Mouse (Mus musculus) hindbrain, embryonic 13.5 days (tissue): ENCODE data around the gene Nol3. TPM values are rescaled to one million over a fixed set of nuclear protein-coding genes. Genes with fewer than 3 reads are reported as not detected.
A peak's percentile ranks its signal among the peaks of the same experiment; 100 is the strongest.
"Not testable (repeated sequence)": the region's sequence is repeated elsewhere in the genome, so short reads cannot be mapped to it uniquely, and the experiment has no call there.

Source experiments
- ATAC-seq: fragments of 200-750 bp; cut with Nextera tagmentation; 2 replicates; pipeline ENCODE4 v1.8.0; 2017; ENCODE audit warnings: moderate TSS enrichment; ENCODE audit not compliant: low FRiP score
- H3K27ac ChIP-seq: fragments of 300-500 bp; sonication (generic); 2 replicates; pipeline ENCODE4 v1.5.1; 2015; ENCODE audit warnings: inconsistent platforms, mild to moderate bottlenecking, moderate library complexity
- H3K27me3 ChIP-seq: fragments of 300-500 bp; sonication (generic); 2 replicates; pipeline ENCODE4 v1.6.1; 2015; ENCODE audit warnings: mild to moderate bottlenecking, inconsistent platforms
- H3K36me3 ChIP-seq: fragments of 300-500 bp; sonication (generic); 2 replicates; pipeline ENCODE4 v1.6.1; 2015; ENCODE audit warnings: mild to moderate bottlenecking, inconsistent platforms
- H3K4me1 ChIP-seq: fragments of 300-500 bp; sonication (generic); replicated peaks from 2 replicates; pipeline ENCODE4 v1.6.1; 2015; ENCODE audit warnings: inconsistent platforms
- H3K4me2 ChIP-seq: fragments of 300-500 bp; sonication (generic); 2 replicates; pipeline ENCODE4 v1.6.1; 2015; ENCODE audit warnings: inconsistent platforms, mild to moderate bottlenecking, moderate library complexity
- H3K4me3 ChIP-seq: fragments of 300-500 bp; sonication (generic); 2 replicates; pipeline ENCODE4 v1.5.1; 2015; ENCODE audit warnings: mild to moderate bottlenecking, inconsistent platforms
- H3K9ac ChIP-seq: fragments of 300-500 bp; sonication (generic); 2 replicates; pipeline ENCODE4 v1.6.1; 2015; ENCODE audit warnings: mild to moderate bottlenecking, inconsistent platforms
- H3K9me3 ChIP-seq: fragments of 300-500 bp; sonication (generic); 2 replicates; pipeline ENCODE4 v1.6.1; 2016; ENCODE audit warnings: inconsistent platforms
- WGBS: fragments of 180-500 bp; shearing (Covaris S2); methylation state at CpG from one replicate; pipeline ENCODE4 v1.1.7; 2015; 5-methylcytosine and 5-hydroxymethylcytosine counted together
- polyA plus RNA-seq: library from polyadenylated mRNA; unstranded; fragments of >200 nt; fragmentation: Nextera tagmentation; extraction: Ambion mirVana; gene quantifications from 2 replicates; pipeline ENCODE4 v1.2.1, GENCODE M21; 2015

Gene Nol3
- 3.9 and 4.5 TPM in 2 replicates for polyA plus RNA-seq

GRCm38 (mm10) chr8:105275840-105276239 is at the start of gene Nol3:
Gene Nol3 (plus strand): TSS chr8:105276140.
- H3K4me1 ChIP-seq: peaks cover 29% of the 10 kb centered on the region
- no peaks in the 10 kb centered on the region for H3K9me3 ChIP-seq
- peak within 1 kb of the TSS; percentile 42 for H3K4me3 ChIP-seq
- WGBS: 4% methylated on average over 10 of the region's 10 CpGs
- H3K27me3 ChIP-seq: peaks cover 99% of the 10 kb centered on the region
- H3K27ac ChIP-seq: no peak within 1 kb of the TSS
- ATAC-seq: no peak
- H3K36me3 ChIP-seq: peaks cover 16% of the 10 kb centered on the region
- peak within 1 kb of the TSS; percentile 74 for H3K4me2 ChIP-seq
- H3K9ac ChIP-seq: peak within 1 kb of the TSS; percentile 63

GRCm38 (mm10) chr8:105231503-105232320 is 44.2 kb upstream of the Nol3 start:
- ATAC-seq: no peak
- Histone ChIP-seq H3K27ac (no peak overlapping the region), H3K27me3 (no peaks in the 10 kb centered on the region), H3K9ac (no peak overlapping the region), H3K9me3 (no peaks in the 10 kb centered on the region), H3K4me3 (no peak overlapping the region), H3K4me2 (no peak overlapping the region), H3K4me1 (peaks cover 9% of the 10 kb centered on the region), H3K36me3 (peaks cover 16% of the 10 kb centered on the region)
- 88% methylated on average over 12 of the region's 12 CpGs for WGBS

- H3K36me3 ChIP-seq: peaks cover 16% of the 10 kb centered on the region
- H3K4me3 ChIP-seq, H3K9ac ChIP-seq, H3K4me2 ChIP-seq, H3K4me1 ChIP-seq, H3K9me3 ChIP-seq, H3K27me3 ChIP-seq, H3K27ac ChIP-seq, ATAC-seq: not testable (repeated sequence)
- 96% methylated on average over 4 of the region's 4 CpGs for WGBS
Measured at GRCm38 (mm10) chr8:105232321-105232693, 43.6 kb upstream of the Nol3 start.

GRCm38 (mm10) chr8:105233126-105233935 is 42.6 kb upstream of the Nol3 start:
- no peak overlapping the region for H3K27ac ChIP-seq
- no peaks in the 10 kb centered on the region for H3K9me3 ChIP-seq
- no peaks in the 10 kb centered on the region for H3K27me3 ChIP-seq
- H3K4me3 ChIP-seq: no peak overlapping the region
- no peak overlapping the region for H3K4me2 ChIP-seq
- no peak overlapping the region for H3K9ac ChIP-seq
- 83% methylated on average over 1 of the region's 1 CpGs for WGBS
- H3K4me1 ChIP-seq: 0 out of 2 replicates have a peak, but pooled peaks cover 5% of the 10 kb centered on the region
- H3K36me3 ChIP-seq: peaks cover 19% of the 10 kb centered on the region
- ATAC-seq: no peak

- H3K9me3 ChIP-seq: no peaks in the 10 kb centered on the region
- 0 out of 2 replicates have a peak, but pooled peaks cover 5% of the 10 kb centered on the region for H3K4me1 ChIP-seq
- no peak overlapping the region for H3K4me3 ChIP-seq
- no peak overlapping the region for H3K27ac ChIP-seq
- H3K9ac ChIP-seq: no peak overlapping the region
- H3K36me3 ChIP-seq: peaks cover 37% of the 10 kb centered on the region
- WGBS: 90% methylated on average over 1 of the region's 1 CpGs
- no peak for ATAC-seq
- H3K27me3 ChIP-seq: no peaks in the 10 kb centered on the region
- H3K4me2 ChIP-seq: no peak overlapping the region
Measured at GRCm38 (mm10) chr8:105235206-105235605, 40.7 kb upstream of the Nol3 start.

- Histone ChIP-seq H3K9ac (no peak overlapping the region), H3K36me3 (peaks cover 53% of the 10 kb centered on the region), H3K4me2 (no peak overlapping the region), H3K4me3 (no peak overlapping the region), H3K9me3 (no peaks in the 10 kb centered on the region), H3K27ac (no peak overlapping the region), H3K27me3 (no peaks in the 10 kb centered on the region), H3K4me1 (no peaks in the 10 kb centered on the region)
- ATAC-seq: no peak
- WGBS: 92% methylated on average over 14 of the region's 14 CpGs
Measured at GRCm38 (mm10) chr8:105237442-105238142, 38.3 kb upstream of the Nol3 start.

- WGBS: 97% methylated on average over 7 of the region's 7 CpGs
- Histone ChIP-seq H3K4me2 (no peak overlapping the region), H3K9me3 (no peaks in the 10 kb centered on the region), H3K9ac (no peak overlapping the region), H3K4me1 (no peaks in the 10 kb centered on the region), H3K27me3 (no peaks in the 10 kb centered on the region), H3K36me3 (peaks cover 57% of the 10 kb centered on the region), H3K4me3 (no peak overlapping the region), H3K27ac (no peak overlapping the region)
- no peak for ATAC-seq
Measured at GRCm38 (mm10) chr8:105241016-105241415, 34.9 kb upstream of the Nol3 start.

GRCm38 (mm10) chr8:105251954-105252353 is 24.0 kb upstream of the Nol3 start:
- H3K9ac ChIP-seq: no peak overlapping the region
- no peaks in the 10 kb centered on the region for H3K9me3 ChIP-seq
- WGBS: 98% methylated on average over 6 of the region's 6 CpGs
- H3K4me3 ChIP-seq: no peak overlapping the region
- no peak overlapping the region for H3K27ac ChIP-seq
- peaks cover 28% of the 10 kb centered on the region for H3K27me3 ChIP-seq
- H3K4me1 ChIP-seq: peaks cover 22% of the 10 kb centered on the region
- peaks cover 59% of the 10 kb centered on the region for H3K36me3 ChIP-seq
- ATAC-seq: no peak
- H3K4me2 ChIP-seq: no peak overlapping the region

- Histone ChIP-seq H3K27me3 (peaks cover 36% of the 10 kb centered on the region), H3K4me1 (peaks cover 22% of the 10 kb centered on the region), H3K4me2 (no peak overlapping the region), H3K27ac (no peak overlapping the region), H3K4me3 (no peak overlapping the region), H3K36me3 (peaks cover 50% of the 10 kb centered on the region), H3K9me3 (no peaks in the 10 kb centered on the region), H3K9ac (no peak overlapping the region)
- WGBS: 88% methylated on average over 10 of the region's 10 CpGs
- no peak for ATAC-seq
Measured at GRCm38 (mm10) chr8:105252680-105253537, 23.0 kb upstream of the Nol3 start.

GRCm38 (mm10) chr8:105253766-105254151 is 22.2 kb upstream of the Nol3 start:
- Histone ChIP-seq H3K36me3 (peaks cover 41% of the 10 kb centered on the region), H3K4me1 (peaks cover 26% of the 10 kb centered on the region), H3K27me3 (peaks cover 45% of the 10 kb centered on the region), H3K9ac (peak overlapping the region; percentile 84), H3K9me3 (no peaks in the 10 kb centered on the region), H3K27ac (0 out of 2 replicates have a peak overlapping the region, but pooled peaks have one; percentile 62), H3K4me2 (peak overlapping the region; percentile 93), H3K4me3 (peak overlapping the region; percentile 57)
- peak; percentile 37 for ATAC-seq
- 33% methylated on average over 20 of the region's 20 CpGs for WGBS

- peaks cover 51% of the 10 kb centered on the region for H3K27me3 ChIP-seq
- peaks cover 32% of the 10 kb centered on the region for H3K4me1 ChIP-seq
- H3K36me3 ChIP-seq: peaks cover 35% of the 10 kb centered on the region
- peak overlapping the region; percentile 93 for H3K4me2 ChIP-seq
- no peaks in the 10 kb centered on the region for H3K9me3 ChIP-seq
- peak overlapping the region; percentile 84 for H3K9ac ChIP-seq
- WGBS: under 1% methylated on average over 74 of the region's 74 CpGs
- peak overlapping the region; percentile 57 for H3K4me3 ChIP-seq
- ATAC-seq: peak; percentile 83
- H3K27ac ChIP-seq: peak overlapping the region; percentile 62
Measured at GRCm38 (mm10) chr8:105254152-105254965, 21.6 kb upstream of the Nol3 start.
